Mouse (Mus musculus) liver, embryonic 12.5 days (tissue): ENCODE results near the gene Rabgap1l. TPM values are rescaled to one million over a fixed set of nuclear protein-coding genes. Genes with fewer than 3 reads are reported as not detected.

ENCODE experiments used
- ATAC-seq: fragments of 200-750 bp; cut with Nextera tagmentation; 2 replicates; pipeline ENCODE4 v1.8.0; 2017; ENCODE audit warnings: moderate number of reproducible peaks, mild to moderate bottlenecking, moderate library complexity
- H3K27ac ChIP-seq: fragments of 300-500 bp; sonication (generic); 2 replicates; pipeline ENCODE4 v1.5.1; 2016; ENCODE audit warnings: mild to moderate bottlenecking
- H3K27me3 ChIP-seq: fragments of 300-500 bp; sonication (generic); replicated peaks from 2 replicates; pipeline ENCODE4 v1.6.1; 2016; ENCODE audit warnings: mild to moderate bottlenecking, moderate library complexity
- H3K36me3 ChIP-seq: fragments of 300-500 bp; sonication (generic); 2 replicates; pipeline ENCODE4 v1.6.1; 2016; ENCODE audit warnings: mild to moderate bottlenecking, moderate library complexity
- H3K4me1 ChIP-seq: fragments of 300-500 bp; sonication (generic); 2 replicates; pipeline ENCODE4 v1.6.1; 2016
- H3K4me2 ChIP-seq: fragments of 300-500 bp; sonication (generic); 2 replicates; pipeline ENCODE4 v1.6.1; 2016; ENCODE audit warnings: mild to moderate bottlenecking, moderate library complexity
- H3K4me3 ChIP-seq: fragments of 300-500 bp; sonication (generic); 2 replicates; pipeline ENCODE4 v1.5.1; 2016; ENCODE audit warnings: mild to moderate bottlenecking, moderate library complexity
- H3K9ac ChIP-seq: fragments of 300-500 bp; sonication (generic); 2 replicates; pipeline ENCODE4 v1.6.1; 2016; ENCODE audit warnings: mild to moderate bottlenecking, moderate library complexity
- H3K9me3 ChIP-seq: fragments of 300-500 bp; sonication (generic); replicated peaks from 2 replicates; pipeline ENCODE4 v1.6.1; 2016; ENCODE audit warnings: mild to moderate bottlenecking, moderate library complexity
- WGBS: fragments of 180-500 bp; shearing (Covaris S2); methylation state at CpG from one replicate; pipeline ENCODE4 v1.1.7; 2016; ENCODE audit not compliant: insufficient replicate concordance; 5-methylcytosine and 5-hydroxymethylcytosine counted together
- polyA plus RNA-seq: library from polyadenylated mRNA; unstranded; fragments of >200 nt; fragmentation: Nextera tagmentation; extraction: Ambion mirVana; gene quantifications from 2 replicates; pipeline ENCODE4 v1.2.1, GENCODE M21; 2016

Rabgap1l gene
- polyA plus RNA-seq, 1 experiment from 2014 or later = 55.8 TPM

DNA sequence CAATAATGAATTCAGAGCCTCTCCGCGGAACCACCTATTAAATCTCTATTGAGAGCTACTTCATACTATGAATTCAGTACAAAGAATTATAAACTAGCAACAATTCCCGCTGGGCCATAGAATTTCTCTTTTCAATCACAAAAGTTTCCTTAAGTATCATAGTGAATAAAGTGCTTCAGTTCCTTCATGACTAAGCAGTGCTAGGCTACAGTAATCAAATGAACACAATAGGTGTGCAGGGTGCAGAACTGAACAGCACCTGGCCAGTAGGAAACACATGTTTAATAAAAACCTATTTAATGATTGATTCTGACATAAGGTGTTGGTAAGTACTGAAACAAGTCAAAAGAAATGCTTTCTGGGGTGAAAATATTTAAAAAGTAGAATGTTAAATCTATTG lies 560.9 kb downstream of the Rabgap1l start:
- Histone ChIP-seq H3K4me2 (no peak overlapping the region), H3K27me3 (no peaks in the 10 kb centered on the region), H3K36me3 (peaks cover 9% of the 10 kb centered on the region), H3K4me3 (no peak overlapping the region), H3K4me1 (peaks cover 6% of the 10 kb centered on the region; the same call in 1 of the 2 replicates), H3K9ac (no peak overlapping the region), H3K27ac (no peak overlapping the region), H3K9me3 (no peaks in the 10 kb centered on the region)
- no peak for ATAC-seq
- WGBS = 89% methylated on average over 3 of the region's 3 CpGs

DNA sequence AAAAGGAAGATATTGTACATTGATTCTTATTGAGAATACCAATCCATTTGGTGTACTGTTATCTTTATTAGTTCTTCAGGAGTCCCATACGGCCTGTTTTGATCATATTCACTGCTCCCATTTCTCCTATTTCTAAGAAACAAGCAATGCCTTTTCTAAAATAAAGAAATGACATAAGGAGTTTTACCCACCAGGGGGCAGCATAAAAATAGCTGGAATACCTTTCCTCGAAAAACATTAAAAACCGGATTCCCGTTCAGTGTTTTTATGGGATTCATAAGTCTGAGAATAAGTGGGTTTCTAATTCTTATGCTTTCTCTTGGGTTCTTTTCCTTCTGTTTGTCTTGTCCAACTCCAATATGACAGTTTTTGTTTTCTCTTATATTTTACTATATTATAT lies 562.0 kb downstream of the Rabgap1l start:
- H3K4me3 ChIP-seq = no peak overlapping the region
- no peaks in the 10 kb centered on the region for H3K9me3 ChIP-seq
- H3K27me3 ChIP-seq = no peaks in the 10 kb centered on the region
- H3K4me1 ChIP-seq = peaks cover 6% of the 10 kb centered on the region; the same call in 1 of the 2 replicates
- H3K9ac ChIP-seq = no peak overlapping the region
- 0 out of 2 replicates have a peak, but pooled peaks cover 8% of the 10 kb centered on the region for H3K36me3 ChIP-seq
- no peak overlapping the region for H3K27ac ChIP-seq
- H3K4me2 ChIP-seq = no peak overlapping the region
- ATAC-seq = no peak
- WGBS = 60% methylated on average over 4 of the region's 4 CpGs

DNA sequence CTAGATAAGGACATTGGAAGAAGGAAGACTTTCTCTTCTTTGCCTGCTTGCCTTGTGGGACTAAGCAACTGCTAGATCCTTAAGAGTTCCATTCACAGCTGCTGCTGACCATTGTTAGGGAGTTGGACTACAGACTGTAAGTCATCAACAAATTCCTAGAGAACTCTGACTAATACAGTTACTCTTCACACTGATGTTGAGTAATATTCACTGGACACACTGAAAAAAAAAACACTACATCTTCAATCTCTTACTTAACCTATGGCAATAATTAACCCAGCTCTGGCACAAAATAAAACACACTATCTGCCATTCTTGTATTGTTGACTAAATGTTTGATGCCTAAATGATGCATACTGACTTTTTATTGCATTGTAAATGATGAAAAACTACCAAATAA lies 565.2 kb downstream of the Rabgap1l start:
- ATAC-seq = no peak
- Histone ChIP-seq H3K9ac (no peak overlapping the region), H3K27me3 (no peaks in the 10 kb centered on the region), H3K9me3 (no peaks in the 10 kb centered on the region), H3K27ac (no peak overlapping the region), H3K4me1 (peaks cover 6% of the 10 kb centered on the region; the same call in 1 of the 2 replicates), H3K4me2 (no peak overlapping the region), H3K4me3 (no peak overlapping the region), H3K36me3 (peaks cover 14% of the 10 kb centered on the region; the same call in 1 of the 2 replicates)

DNA sequence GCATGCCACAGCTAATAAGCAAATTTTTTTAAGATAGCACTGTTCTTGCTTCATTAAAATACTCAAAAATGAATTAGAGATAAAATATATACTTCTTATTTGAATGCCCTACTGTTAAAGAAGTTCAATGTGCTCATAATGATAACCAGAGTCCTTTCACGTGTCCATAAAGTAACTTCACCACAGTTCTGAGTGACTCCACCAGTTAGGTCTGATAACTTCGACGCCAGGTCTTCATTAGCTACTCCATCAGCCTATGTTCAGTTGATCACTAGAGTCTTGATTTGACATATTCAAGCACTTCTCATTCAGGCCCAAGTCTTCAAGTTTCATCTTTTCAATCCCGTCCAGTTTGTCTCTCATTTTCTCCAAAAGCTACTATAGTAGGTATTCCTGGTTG lies 565.8 kb downstream of the Rabgap1l start:
- Histone ChIP-seq H3K4me1 (peaks cover 6% of the 10 kb centered on the region; the same call in 1 of the 2 replicates), H3K36me3 (peaks cover 14% of the 10 kb centered on the region; the same call in 1 of the 2 replicates), H3K9me3 (no peaks in the 10 kb centered on the region), H3K9ac (no peak overlapping the region), H3K27me3 (no peaks in the 10 kb centered on the region), H3K27ac (no peak overlapping the region), H3K4me2 (no peak overlapping the region), H3K4me3 (no peak overlapping the region)
- 60% methylated on average over 4 of the region's 4 CpGs for WGBS
- ATAC-seq = no peak

- 77% methylated on average over 2 of the region's 2 CpGs for WGBS
- H3K36me3 ChIP-seq = peaks cover 11% of the 10 kb centered on the region; the same call in 1 of the 2 replicates
- H3K9ac ChIP-seq = no peak overlapping the region
- H3K27me3 ChIP-seq = no peaks in the 10 kb centered on the region
- H3K4me2 ChIP-seq = no peak overlapping the region
- no peak overlapping the region for H3K27ac ChIP-seq
- peaks cover 6% of the 10 kb centered on the region; the same call in 1 of the 2 replicates for H3K4me1 ChIP-seq
- H3K4me3 ChIP-seq = no peak overlapping the region
- no peak for ATAC-seq
- H3K9me3 ChIP-seq = no peaks in the 10 kb centered on the region
Measured at GRCm38 (mm10) chr1:160224093-160224492, 568.9 kb downstream of the Rabgap1l start.

- H3K27me3 ChIP-seq = no peaks in the 10 kb centered on the region
- 82% methylated on average over 3 of the region's 3 CpGs for WGBS
- H3K9ac ChIP-seq = no peak overlapping the region
- H3K4me2 ChIP-seq = no peak overlapping the region
- no peaks in the 10 kb centered on the region for H3K36me3 ChIP-seq
- no peak overlapping the region for H3K4me3 ChIP-seq
- ATAC-seq = no peak
- peaks cover 9% of the 10 kb centered on the region for H3K4me1 ChIP-seq
- H3K27ac ChIP-seq = no peak overlapping the region
- H3K9me3 ChIP-seq = no peaks in the 10 kb centered on the region
Measured at GRCm38 (mm10) chr1:160217898-160218297, 575.1 kb downstream of the Rabgap1l start.

GRCm38 (mm10) chr1:160214171-160214570 lies 578.8 kb downstream of the Rabgap1l start:
- Histone ChIP-seq H3K4me2 (peak overlapping the region; percentile 81), H3K4me3 (peak overlapping the region; percentile 93), H3K4me1 (peaks cover 33% of the 10 kb centered on the region)

GRCm38 (mm10) chr1:160212703-160213669 lies 580.0 kb downstream of the Rabgap1l start, which contains the start of gene Cacybp:
Cacybp (minus strand) TSS chr1:160212875.
- Histone ChIP-seq H3K27ac (peak within 1 kb of the TSS; percentile 97), H3K27me3 (no peaks in the 10 kb centered on the region), H3K9me3 (no peaks in the 10 kb centered on the region), H3K36me3 (peaks cover 15% of the 10 kb centered on the region), H3K9ac (peak within 1 kb of the TSS; percentile 94), H3K4me3 (peak within 1 kb of the TSS; percentile 93), H3K4me2 (peak within 1 kb of the TSS; percentile 81), H3K4me1 (peaks cover 36% of the 10 kb centered on the region)
- under 1% methylated on average over 76 of the region's 76 CpGs for WGBS
- ATAC-seq = peak; percentile 96

More at GRCm38 (mm10) chr1:160214171-160214570, 578.8 kb downstream of the Rabgap1l start:
- Histone ChIP-seq H3K36me3 (peaks cover 5% of the 10 kb centered on the region), H3K27ac (no peak overlapping the region), H3K27me3 (no peaks in the 10 kb centered on the region), H3K9ac (peak overlapping the region; percentile 94), H3K9me3 (no peaks in the 10 kb centered on the region)
- 85% methylated on average over 7 of the region's 7 CpGs for WGBS
- ATAC-seq = no peak

DNA sequence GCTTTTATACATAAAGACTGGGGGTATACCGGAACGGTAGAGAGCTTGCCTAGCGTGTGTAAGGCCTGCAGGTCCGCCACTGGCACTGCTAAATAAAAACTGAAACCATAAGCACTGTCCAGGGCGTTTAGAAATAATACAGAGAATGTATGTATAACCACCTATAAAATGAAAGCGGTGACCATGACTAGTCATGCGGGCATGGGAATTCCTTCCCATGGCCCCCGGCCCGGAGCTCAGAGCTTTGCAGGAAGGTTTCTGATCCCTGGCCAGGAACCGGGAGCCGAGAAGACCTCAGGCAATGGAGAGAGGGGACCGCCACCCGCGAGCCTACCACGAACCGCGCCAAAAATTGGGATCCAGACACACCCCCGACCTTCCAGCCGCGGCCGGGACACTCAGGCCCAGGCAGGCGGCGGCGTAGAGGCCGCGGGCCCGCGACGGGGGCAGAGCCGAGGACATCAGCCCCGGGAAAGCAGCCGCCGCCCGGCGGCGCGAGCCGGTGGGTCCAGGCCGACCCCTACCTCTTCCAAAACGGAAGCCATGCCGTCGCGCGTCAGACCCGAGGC lies 580.8 kb downstream of the Rabgap1l start:
- Histone ChIP-seq H3K4me2 (peak overlapping the region; percentile 81), H3K9ac (peak overlapping the region; percentile 94), H3K27ac (peak overlapping the region; percentile 97), H3K4me1 (peaks cover 36% of the 10 kb centered on the region), H3K27me3 (no peaks in the 10 kb centered on the region), H3K4me3 (peak overlapping the region; percentile 93), H3K9me3 (no peaks in the 10 kb centered on the region), H3K36me3 (peaks cover 22% of the 10 kb centered on the region)
- ATAC-seq = peak; percentile 67
- WGBS = under 1% methylated on average over 45 of the region's 45 CpGs

DNA sequence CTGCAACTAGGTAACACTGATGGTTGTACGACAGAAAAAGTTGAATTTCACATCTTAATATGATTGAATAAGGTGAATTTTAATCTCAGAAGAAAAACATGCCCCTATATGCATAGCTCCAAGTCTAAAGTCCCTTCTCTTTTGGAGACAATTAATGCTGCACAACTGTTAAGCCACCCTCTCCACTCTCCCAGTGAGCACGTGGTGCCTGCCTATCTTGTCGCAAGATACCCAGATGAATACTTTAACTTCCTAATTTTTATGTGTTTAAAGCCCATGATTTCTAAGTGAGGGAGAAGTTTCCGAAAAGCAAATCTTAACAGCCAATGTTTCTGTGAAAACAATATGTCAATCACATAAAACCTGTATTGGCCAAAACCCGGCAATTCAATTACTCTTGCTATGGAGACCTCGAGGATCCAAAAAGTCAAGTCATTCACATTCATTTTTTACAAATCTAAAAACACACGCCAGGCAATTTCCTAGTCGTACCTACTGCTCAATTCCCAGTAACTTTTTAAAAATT lies 581.4 kb downstream of the Rabgap1l start:
- Histone ChIP-seq H3K27ac (peak overlapping the region; percentile 97), H3K4me1 (peaks cover 36% of the 10 kb centered on the region), H3K9me3 (no peaks in the 10 kb centered on the region), H3K4me3 (peak overlapping the region; percentile 93), H3K9ac (peak overlapping the region; percentile 94), H3K4me2 (peak overlapping the region; percentile 81), H3K27me3 (no peaks in the 10 kb centered on the region), H3K36me3 (peaks cover 28% of the 10 kb centered on the region)
- under 1% methylated on average over 8 of the region's 8 CpGs for WGBS
- no peak for ATAC-seq

DNA sequence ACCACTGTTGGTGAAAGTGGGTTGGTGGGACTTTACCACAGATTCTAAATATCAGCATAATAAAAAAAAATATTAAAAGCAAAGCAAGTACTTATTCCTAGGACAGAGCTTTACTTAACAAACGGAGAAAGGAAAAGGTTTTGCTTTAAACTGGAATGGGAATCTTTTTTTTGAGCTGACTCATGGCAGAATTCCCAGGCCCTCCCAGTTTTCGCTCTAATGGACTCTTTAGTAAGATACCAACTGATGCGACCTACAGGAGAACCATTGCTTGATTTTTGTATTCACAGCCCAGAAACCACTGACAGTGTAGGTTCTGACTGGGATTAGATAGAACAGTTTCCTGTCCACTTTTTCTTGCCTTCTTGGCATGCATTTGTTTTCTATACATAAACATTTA lies 582.4 kb downstream of the Rabgap1l start:
- Histone ChIP-seq H3K9ac (peak overlapping the region; percentile 94), H3K9me3 (no peaks in the 10 kb centered on the region), H3K4me2 (peak overlapping the region; percentile 81), H3K27ac (peak overlapping the region; percentile 17; the same call in 1 of the 2 replicates), H3K4me3 (peak overlapping the region; percentile 93), H3K27me3 (no peaks in the 10 kb centered on the region), H3K4me1 (peaks cover 36% of the 10 kb centered on the region), H3K36me3 (peaks cover 39% of the 10 kb centered on the region)
- 45% methylated on average over 3 of the region's 3 CpGs for WGBS
- ATAC-seq = no peak

GRCm38 (mm10) chr1:160209844-160210243 lies 583.2 kb downstream of the Rabgap1l start:
- Histone ChIP-seq H3K4me3 (peak overlapping the region; percentile 27; the same call in 1 of the 2 replicates), H3K9ac (no peak overlapping the region), H3K9me3 (no peaks in the 10 kb centered on the region), H3K27me3 (no peaks in the 10 kb centered on the region), H3K36me3 (peaks cover 45% of the 10 kb centered on the region), H3K4me1 (peaks cover 36% of the 10 kb centered on the region), H3K4me2 (peak overlapping the region; percentile 44), H3K27ac (no peak overlapping the region)
- WGBS = 39% methylated on average over 2 of the region's 2 CpGs
- no peak for ATAC-seq
